Mouse (Mus musculus) CH12.LX (cell line): ENCODE results near the gene Cox7a2. TPM values are rescaled to one million over a fixed set of nuclear protein-coding genes. Genes with fewer than 3 reads are reported as not detected.
A peak's percentile ranks its signal among the peaks of the same experiment; 100 is the strongest.

ENCODE experiments used
- DNase-seq: peaks from one replicate; pipeline ENCODE4 v3.0.0-alpha.2; 2013; ENCODE audit errors: extremely low read depth
- H3K27ac ChIP-seq: 2 replicates; pipeline ENCODE4 v1.5.1; 2012; ENCODE audit warnings: low read depth, mild to moderate bottlenecking, control low read depth, moderate library complexity; ENCODE audit not compliant: insufficient read depth
- H3K27me3 ChIP-seq: replicated peaks from 2 replicates; pipeline ENCODE3; 2012; ENCODE audit warnings: inconsistent platforms
- H3K36me3 ChIP-seq, 2 experiments: replicated peaks in 1 of 2; 2 replicates each; pipeline versions ENCODE3 to v1.6.1; 2012; ENCODE audit warnings: inconsistent platforms in 1 of 2, low read length in 1 of 2, mild to moderate bottlenecking in 1 of 2, mixed read lengths in 1 of 2, moderate library complexity in 1 of 2; ENCODE audit not compliant: control insufficient read depth in 1 of 2, insufficient read depth in 1 of 2
- H3K4me1 ChIP-seq, 2 experiments: 2 replicates each; pipeline ENCODE4 v1.6.1; 2012; ENCODE audit warnings: inconsistent platforms in 1 of 2, moderate library complexity in 1 of 2; ENCODE audit not compliant: insufficient read depth in 2 of 2, control insufficient read depth in 1 of 2
- H3K4me2 ChIP-seq: 2 replicates; pipeline ENCODE4 v1.6.1; 2012; ENCODE audit warnings: low read depth, mild to moderate bottlenecking, control low read depth; ENCODE audit not compliant: poor library complexity, insufficient read depth, severe bottlenecking
- H3K4me3 ChIP-seq, 3 experiments: fragments of 150-350 bp in 1 of 3; sonication (generic) in 1 of 3; replicated peaks in 1 of 3; 2 replicates each; pipeline versions ENCODE3 to v1.5.1; 2011 to 2012; ENCODE audit warnings: low read depth in 2 of 3, low read length in 2 of 3, mild to moderate bottlenecking in 2 of 3, moderate library complexity in 2 of 3, control low read depth in 1 of 3, improper control_type of control experiment in 1 of 3, inconsistent platforms in 1 of 3, mixed read lengths in 1 of 3; ENCODE audit not compliant: poor library complexity in 1 of 3
- H3K79me2 ChIP-seq: replicated peaks from 2 replicates; pipeline ENCODE4 v1.6.1; 2012; ENCODE audit warnings: mild to moderate bottlenecking, moderate library complexity; ENCODE audit not compliant: control insufficient read depth, poor library complexity, insufficient read depth, severe bottlenecking; ENCODE audit errors: extremely low read depth
- H3K9ac ChIP-seq: 2 replicates; pipeline ENCODE4 v1.6.1; 2012; ENCODE audit warnings: low read depth, mild to moderate bottlenecking, control low read depth, moderate library complexity; ENCODE audit not compliant: insufficient read depth
- H3K9me3 ChIP-seq: replicated peaks from 2 replicates; pipeline ENCODE3; 2012; ENCODE audit warnings: low read length, inconsistent platforms, mixed read lengths
- BHLHE40 ChIP-seq: IDR thresholded peaks from 2 replicates; pipeline ENCODE4 v1.6.1; 2011; ENCODE audit warnings: mild to moderate bottlenecking, low read depth, low read length, improper control_type of control experiment
- CHD1 ChIP-seq: IDR thresholded peaks from 2 replicates; pipeline ENCODE4 v1.6.1; 2012; ENCODE audit warnings: low read depth, low read length, improper control_type of control experiment, inconsistent platforms
- CHD2 ChIP-seq: IDR thresholded peaks from 2 replicates; pipeline ENCODE4 v1.6.1; 2011; ENCODE audit warnings: low read length, improper control_type of control experiment
- CTCF ChIP-seq, 2 experiments: IDR thresholded peaks in 1 of 2; conservative IDR thresholded peaks in 1 of 2; 2 replicates each; pipeline ENCODE4 v1.5.1; 2011 to 2012; ENCODE audit warnings: low read depth in 2 of 2, low read length in 2 of 2, improper control_type of control experiment in 1 of 2, inconsistent platforms in 1 of 2, mild to moderate bottlenecking in 1 of 2, moderate library complexity in 1 of 2
- ELF1 ChIP-seq: IDR thresholded peaks from 2 replicates; pipeline ENCODE4 v1.6.1; 2014; ENCODE audit warnings: low read depth, mild to moderate bottlenecking, inconsistent platforms, low read length, improper control_type of control experiment
- EP300 ChIP-seq: IDR thresholded peaks from 2 replicates; pipeline ENCODE4 v1.6.1; 2011; ENCODE audit warnings: low read length, improper control_type of control experiment
- ETS1 ChIP-seq: conservative IDR thresholded peaks from 2 replicates; pipeline ENCODE4 v1.6.1; 2012; ENCODE audit warnings: low read depth, mild to moderate bottlenecking, inconsistent platforms, low read length, improper control_type of control experiment, moderate library complexity
- GABPA ChIP-seq: IDR thresholded peaks from 2 replicates; pipeline ENCODE4 v1.6.1; 2012; ENCODE audit warnings: low read depth, low read length, improper control_type of control experiment, inconsistent platforms; ENCODE audit not compliant: insufficient replicate concordance
- HCFC1 ChIP-seq: IDR thresholded peaks from 2 replicates; pipeline ENCODE4 v1.6.1; 2012; ENCODE audit warnings: low read depth, mild to moderate bottlenecking, inconsistent platforms, low read length, improper control_type of control experiment
- IRF4 ChIP-seq: IDR thresholded peaks from 2 replicates; pipeline ENCODE4 v1.6.1; 2014; ENCODE audit warnings: low read depth, mild to moderate bottlenecking, inconsistent platforms, low read length, improper control_type of control experiment
- JUN ChIP-seq: IDR thresholded peaks from 2 replicates; pipeline ENCODE4 v1.6.1; 2011; ENCODE audit warnings: low read depth, mild to moderate bottlenecking, low read length, improper control_type of control experiment, moderate library complexity; ENCODE audit not compliant: insufficient read depth
- JUND ChIP-seq: conservative IDR thresholded peaks from 2 replicates; pipeline ENCODE4 v1.6.1; 2011; ENCODE audit warnings: low read depth, low read length, improper control_type of control experiment
- MAX ChIP-seq: IDR thresholded peaks from 2 replicates; pipeline ENCODE4 v1.6.1; 2011; ENCODE audit warnings: low read length, improper control_type of control experiment
- MEF2A ChIP-seq: IDR thresholded peaks from 2 replicates; pipeline ENCODE4 v1.6.1; 2014; ENCODE audit warnings: low read depth, mild to moderate bottlenecking, inconsistent platforms, low read length, improper control_type of control experiment, borderline replicate concordance
- MXI1 ChIP-seq: IDR thresholded peaks from 2 replicates; pipeline ENCODE4 v1.6.1; 2011; ENCODE audit warnings: mild to moderate bottlenecking, low read depth, low read length, improper control_type of control experiment
- MYC ChIP-seq: IDR thresholded peaks from 2 replicates; pipeline ENCODE4 v1.6.1; 2011; ENCODE audit warnings: low read depth, mild to moderate bottlenecking, improper control_type of control experiment, low read length
- NELFE ChIP-seq: IDR thresholded peaks from 2 replicates; pipeline ENCODE4 v1.6.1; 2011; ENCODE audit warnings: low read depth, low read length, improper control_type of control experiment
- PAX5 ChIP-seq: IDR thresholded peaks from 2 replicates; pipeline ENCODE4 v1.6.1; 2012; ENCODE audit warnings: low read length, inconsistent platforms, mixed read lengths
- POLR2A ChIP-seq: IDR thresholded peaks from 2 replicates; pipeline ENCODE4 v1.6.1; 2011; ENCODE audit warnings: low read depth, mild to moderate bottlenecking, improper control_type of control experiment, low read length
- POLR2AphosphoS2 ChIP-seq: IDR thresholded peaks from 2 replicates; pipeline ENCODE4 v1.6.1; 2011; ENCODE audit warnings: low read depth, low read length, improper control_type of control experiment
- RAD21 ChIP-seq: IDR thresholded peaks from 2 replicates; pipeline ENCODE4 v1.6.1; 2011; ENCODE audit warnings: low read depth, mild to moderate bottlenecking, low read length, improper control_type of control experiment, moderate library complexity
- RCOR1 ChIP-seq: conservative IDR thresholded peaks from 2 replicates; pipeline ENCODE4 v1.6.1; 2012; ENCODE audit warnings: low read depth, mild to moderate bottlenecking, inconsistent platforms, low read length, improper control_type of control experiment
- SIN3A ChIP-seq: IDR thresholded peaks from 2 replicates; pipeline ENCODE4 v1.6.1; 2012; ENCODE audit warnings: low read length, improper control_type of control experiment, inconsistent platforms
- SMC3 ChIP-seq: IDR thresholded peaks from 2 replicates; pipeline ENCODE4 v1.6.1; 2011; ENCODE audit warnings: low read depth, low read length, improper control_type of control experiment
- TCF12 ChIP-seq: IDR thresholded peaks from 2 replicates; pipeline ENCODE4 v1.6.1; 2014; ENCODE audit warnings: low read depth, mild to moderate bottlenecking, inconsistent platforms, low read length, improper control_type of control experiment
- UBTF ChIP-seq: IDR thresholded peaks from 2 replicates; pipeline ENCODE4 v1.6.1; 2012; ENCODE audit warnings: low read depth, mild to moderate bottlenecking, inconsistent platforms, low read length, improper control_type of control experiment, moderate library complexity
- USF1 ChIP-seq: IDR thresholded peaks from 2 replicates; pipeline ENCODE4 v1.6.1; 2014; ENCODE audit warnings: low read depth, mild to moderate bottlenecking, inconsistent platforms, low read length, improper control_type of control experiment
- USF2 ChIP-seq: conservative IDR thresholded peaks from 2 replicates; pipeline ENCODE4 v1.6.1; 2011; ENCODE audit warnings: low read depth, low read length, improper control_type of control experiment
- ZC3H11A ChIP-seq: IDR thresholded peaks from 2 replicates; pipeline ENCODE4 v1.6.1; 2012; ENCODE audit warnings: low read depth, mild to moderate bottlenecking, inconsistent platforms, low read length, improper control_type of control experiment
- ZKSCAN1 ChIP-seq: IDR thresholded peaks from 2 replicates; pipeline ENCODE4 v1.6.1; 2012; ENCODE audit warnings: low read depth, inconsistent platforms, low read length, improper control_type of control experiment, borderline replicate concordance
- ZMIZ1 ChIP-seq: IDR thresholded peaks from 2 replicates; pipeline ENCODE4 v1.6.1; 2012; ENCODE audit warnings: low read depth, mild to moderate bottlenecking, inconsistent platforms, low read length, improper control_type of control experiment
- ZNF384 ChIP-seq: IDR thresholded peaks from 2 replicates; pipeline ENCODE4 v1.6.1; 2012; ENCODE audit warnings: low read depth, low read length, improper control_type of control experiment, inconsistent platforms
- dilution Hi-C: fragments of 300-500 bp; cut with MboI; formaldehyde crosslinking; loops from 2 replicates; pipeline ENCODE4 v1.14.3; 2020; ENCODE audit warnings: low sequenced_read_pairs; ENCODE audit not compliant: extremely low pct_unique_long_range_greater_than_20kb, extremely low pct_ligation_motif_present
- in situ Hi-C: fragments of 300-500 bp; cut with MboI; formaldehyde crosslinking; loops from 3 replicates; pipeline ENCODE4 v1.14.3; 2019; ENCODE audit warnings: low sequenced_read_pairs, low pct_ligation_motif_present, low pct_unique_long_range_greater_than_20kb, mixed read lengths
- polyA plus RNA-seq: library from polyadenylated mRNA; unstranded; fragments of >175 nt; gene quantifications from 2 replicates; pipeline ENCODE4 v1.2.1, GENCODE M21; 2012; ENCODE audit warnings: low read depth; ENCODE audit not compliant: insufficient read length
- total RNA-seq, 2 experiments: library from RNA; depleted of rRNA; stranded (reverse); fragments of 300-350 nt in 1 of 2; fragments of >200 nt in 1 of 2; gene quantifications; 2 replicates each; pipeline ENCODE4 v1.2.3; 2012 to 2014

The Cox7a2 gene
- total and polyA plus RNA-seq, 3 experiments = 307 to 597 (median 393) TPM

DNA sequence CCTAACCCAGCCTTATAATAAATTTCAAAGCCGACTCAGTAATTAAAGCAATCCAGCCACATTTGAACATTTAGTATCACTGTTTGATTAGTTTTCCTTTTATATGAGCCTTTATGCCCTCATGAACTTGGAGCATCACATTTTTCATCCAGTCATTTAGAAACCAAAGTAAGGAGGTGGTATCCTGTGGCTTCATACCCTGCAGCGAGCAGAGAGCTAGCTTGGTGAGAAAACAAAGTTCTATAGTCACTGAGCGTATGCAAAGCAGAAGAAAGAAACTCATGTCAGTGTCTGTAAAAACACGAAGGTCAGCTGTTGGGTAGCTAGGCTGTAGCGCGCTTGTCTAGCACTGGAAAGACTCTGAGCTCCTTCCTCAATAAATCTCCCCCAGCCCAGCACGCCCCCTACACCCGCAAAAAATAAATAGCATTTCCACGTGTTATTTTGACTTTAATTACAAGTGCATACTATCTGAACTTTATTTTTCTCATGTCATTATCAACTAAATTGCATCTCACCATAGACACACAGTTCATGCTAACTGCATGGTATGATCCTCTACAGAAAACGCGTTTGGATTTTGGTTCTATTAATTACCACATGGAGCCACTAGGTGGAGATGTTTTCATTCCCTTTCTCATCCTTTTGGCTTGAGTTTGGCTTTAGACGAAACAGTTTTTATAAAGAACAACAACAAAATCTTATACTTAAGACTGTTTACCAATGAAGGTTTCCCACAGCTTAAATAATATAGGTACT, 46.8 kb upstream of the Cox7a2 start:
- H3K4me1 ChIP-seq = peaks cover 5 to 13% of the 10 kb centered on the region in 2 experiments
- in situ Hi-C loops (loop anchor here (10.0 kb wide), 1 partner anchor 198 kb away; no protein-coding TSS in a partner anchor), dilution Hi-C loops (no loop called here)
- H3K79me2 ChIP-seq = no peaks in the 10 kb centered on the region
- H3K9me3 ChIP-seq = no peaks in the 10 kb centered on the region
- H3K9ac ChIP-seq = no peak overlapping the region
- H3K4me3 ChIP-seq = no peak overlapping the region
- DNase-seq = peak; percentile 52
- H3K27me3 ChIP-seq = no peaks in the 10 kb centered on the region
- H3K27ac ChIP-seq = no peak overlapping the region
- no peaks in the 10 kb centered on the region for H3K36me3 ChIP-seq
- TF ChIP-seq CTCF (conservative IDR thresholded peaks at IDR 0.05 in 1 of 2, IDR thresholded peaks at IDR 0.05 in 1 of 2; ENCODE audit: low read depth in 2 of 2, low read length in 2 of 2) = peak in 1 of 2 experiments; percentile 87; a peak in 3 of 4 replicates
- peak; percentile 71; the same call in 1 of the 2 replicates for TF ChIP-seq MYC
- TF ChIP-seq POLR2AphosphoS2 = no peak
- TF ChIP-seq JUND = peak; percentile 45; the same call in 1 of the 2 replicates
- TF ChIP-seq IRF4 = 0 out of 2 replicates have a peak, but pooled peaks have one; percentile 24
- TF ChIP-seq ZMIZ1 = no peak
- no peak for TF ChIP-seq BHLHE40
- peak; percentile 87 for TF ChIP-seq RAD21
- no peak for TF ChIP-seq UBTF
- TF ChIP-seq EP300 = no peak
- no peak for TF ChIP-seq RCOR1
- no peak for TF ChIP-seq GABPA
- TF ChIP-seq USF1 = no peak
- no peak for TF ChIP-seq JUN
- no peak for TF ChIP-seq TCF12
- no peak for TF ChIP-seq CHD1
- TF ChIP-seq HCFC1 = no peak; the same call in 1 of the 2 replicates
- no peak for TF ChIP-seq CHD2
- TF ChIP-seq SIN3A = no peak
- no peak for TF ChIP-seq ELF1
- peak; percentile 56; the same call in 1 of the 2 replicates for TF ChIP-seq ZNF384
- no peak for TF ChIP-seq POLR2A
- no peak for TF ChIP-seq ZKSCAN1
- TF ChIP-seq USF2 = no peak
- TF ChIP-seq ETS1 = no peak
- TF ChIP-seq ZC3H11A = peak; percentile 40; the same call in 1 of the 2 replicates
- TF ChIP-seq MXI1 = no peak
- no peak for TF ChIP-seq PAX5
- TF ChIP-seq MAX = 0 out of 2 replicates have a peak, but pooled peaks have one; percentile 27
- TF ChIP-seq NELFE = no peak
- TF ChIP-seq SMC3 = peak; percentile 81
- no peak; the same call in 1 of the 2 replicates for TF ChIP-seq MEF2A
- H3K4me2 ChIP-seq = peak overlapping the region; percentile 68
